Mouse (Mus musculus): ENCODE measurements around the gene Ccdc74a. TPM values are rescaled to one million over a fixed set of nuclear protein-coding genes. Genes with fewer than 3 reads are reported as not detected.

Gene Ccdc74a
- polyA plus RNA-seq, 1 experiment, result not detected

GRCm38 (mm10) chr16:17649925-17650605 lies 3.8 kb downstream of the Ccdc74a start:
- TF ChIP-seq POLR2A (IDR thresholded peaks at IDR 0.05; ENCODE audit: insufficient read depth, low read depth, low read length), result no peak
- TF ChIP-seq CTCF (IDR thresholded peaks at IDR 0.05; ENCODE audit: insufficient read depth, low read depth, low read length), result no peak
- Histone ChIP-seq H3K4me3 (ENCODE audit: insufficient read depth, low read depth, low read length) (no peak overlapping the region), H3K27ac (ENCODE audit: insufficient read depth, low read depth, low read length) (no peak overlapping the region), H3K4me1 (ENCODE audit: control insufficient read depth, insufficient read depth, low read length) (peaks cover 15% of the 10 kb centered on the region)
- 65% methylated on average over 16 of the region's 16 CpGs for WGBS

- Histone ChIP-seq H3K4me1 (ENCODE audit: control insufficient read depth, insufficient read depth, low read length) (peaks cover 15% of the 10 kb centered on the region), H3K4me3 (ENCODE audit: insufficient read depth, low read depth, low read length) (no peak overlapping the region), H3K27ac (ENCODE audit: insufficient read depth, low read depth, low read length) (no peak overlapping the region)
- WGBS, result 68% methylated on average over 1 of the region's 1 CpGs
- TF ChIP-seq POLR2A (IDR thresholded peaks at IDR 0.05; ENCODE audit: insufficient read depth, low read depth, low read length), result no peak
- no peak for TF ChIP-seq CTCF (IDR thresholded peaks at IDR 0.05; ENCODE audit: insufficient read depth, low read depth, low read length)
These were observed 4.4 kb downstream of the Ccdc74a start for GRCm38 (mm10) chr16:17650711-17651110.

GRCm38 (mm10) chr16:17652607-17653006 lies 6.3 kb downstream of the Ccdc74a start:
- Histone ChIP-seq H3K27ac (ENCODE audit: insufficient read depth, low read depth, low read length) (no peak overlapping the region), H3K4me1 (ENCODE audit: control insufficient read depth, insufficient read depth, low read length) (peaks cover 4% of the 10 kb centered on the region), H3K4me3 (ENCODE audit: insufficient read depth, low read depth, low read length) (no peak overlapping the region)
- TF ChIP-seq POLR2A (IDR thresholded peaks at IDR 0.05; ENCODE audit: insufficient read depth, low read depth, low read length) (no peak), CTCF (IDR thresholded peaks at IDR 0.05; ENCODE audit: insufficient read depth, low read depth, low read length) (no peak)
- WGBS, result 83% methylated on average over 4 of the region's 4 CpGs

GRCm38 (mm10) chr16:17653601-17654000 lies 7.3 kb downstream of the Ccdc74a start:
- Histone ChIP-seq H3K4me3 (ENCODE audit: insufficient read depth, low read depth, low read length) (no peak overlapping the region), H3K27ac (ENCODE audit: insufficient read depth, low read depth, low read length) (no peak overlapping the region), H3K4me1 (ENCODE audit: control insufficient read depth, insufficient read depth, low read length) (no peaks in the 10 kb centered on the region)
- 88% methylated on average over 5 of the region's 5 CpGs for WGBS
- TF ChIP-seq POLR2A (IDR thresholded peaks at IDR 0.05; ENCODE audit: insufficient read depth, low read depth, low read length) (no peak), CTCF (IDR thresholded peaks at IDR 0.05; ENCODE audit: insufficient read depth, low read depth, low read length) (no peak)

GRCm38 (mm10) chr16:17654188-17654795 lies 8.0 kb downstream of the Ccdc74a start:
- H3K4me3 ChIP-seq (ENCODE audit: insufficient read depth, low read depth, low read length), result no peak overlapping the region
- H3K27ac ChIP-seq (ENCODE audit: insufficient read depth, low read depth, low read length), result no peak overlapping the region
- H3K4me1 ChIP-seq (ENCODE audit: control insufficient read depth, insufficient read depth, low read length), result no peaks in the 10 kb centered on the region
- 91% methylated on average over 4 of the region's 4 CpGs for WGBS
- no peak for TF ChIP-seq POLR2A (IDR thresholded peaks at IDR 0.05; ENCODE audit: insufficient read depth, low read depth, low read length)
- no peak for TF ChIP-seq CTCF (IDR thresholded peaks at IDR 0.05; ENCODE audit: insufficient read depth, low read depth, low read length)

- Histone ChIP-seq H3K4me1 (ENCODE audit: control insufficient read depth, insufficient read depth, low read length) (no peaks in the 10 kb centered on the region), H3K4me3 (ENCODE audit: insufficient read depth, low read depth, low read length) (no peak overlapping the region), H3K27ac (ENCODE audit: insufficient read depth, low read depth, low read length) (no peak overlapping the region)
- WGBS, result 85% methylated on average over 5 of the region's 5 CpGs
- TF ChIP-seq CTCF (IDR thresholded peaks at IDR 0.05; ENCODE audit: insufficient read depth, low read depth, low read length) (no peak), POLR2A (IDR thresholded peaks at IDR 0.05; ENCODE audit: insufficient read depth, low read depth, low read length) (no peak)
These were observed 10.1 kb downstream of the Ccdc74a start for GRCm38 (mm10) chr16:17656212-17656871.

GRCm38 (mm10) chr16:17665568-17665967 lies 19.3 kb downstream of the Ccdc74a start:
- TF ChIP-seq CTCF (IDR thresholded peaks at IDR 0.05; ENCODE audit: insufficient read depth, low read depth, low read length) (no peak), POLR2A (IDR thresholded peaks at IDR 0.05; ENCODE audit: insufficient read depth, low read depth, low read length) (no peak)
- no peak overlapping the region for H3K27ac ChIP-seq (ENCODE audit: insufficient read depth, low read depth, low read length)
- H3K4me3 ChIP-seq (ENCODE audit: insufficient read depth, low read depth, low read length), result no peak overlapping the region
- no peaks in the 10 kb centered on the region; the same call in 1 of the 2 replicates for H3K4me1 ChIP-seq (ENCODE audit: control insufficient read depth, insufficient read depth, low read length)

- no peak overlapping the region for H3K4me3 ChIP-seq (ENCODE audit: insufficient read depth, low read depth, low read length)
- TF ChIP-seq CTCF (IDR thresholded peaks at IDR 0.05; ENCODE audit: insufficient read depth, low read depth, low read length) (no peak), POLR2A (IDR thresholded peaks at IDR 0.05; ENCODE audit: insufficient read depth, low read depth, low read length) (no peak)
- H3K4me1 ChIP-seq (ENCODE audit: control insufficient read depth, insufficient read depth, low read length), result no peaks in the 10 kb centered on the region; the same call in 1 of the 2 replicates
- H3K27ac ChIP-seq (ENCODE audit: insufficient read depth, low read depth, low read length), result no peak overlapping the region
These were observed 23.6 kb downstream of the Ccdc74a start for GRCm38 (mm10) chr16:17669886-17670285.

- TF ChIP-seq POLR2A (IDR thresholded peaks at IDR 0.05; ENCODE audit: insufficient read depth, low read depth, low read length) (no peak), CTCF (IDR thresholded peaks at IDR 0.05; ENCODE audit: insufficient read depth, low read depth, low read length) (no peak)
- Histone ChIP-seq H3K4me3 (ENCODE audit: insufficient read depth, low read depth, low read length) (no peak overlapping the region), H3K4me1 (ENCODE audit: control insufficient read depth, insufficient read depth, low read length) (no peaks in the 10 kb centered on the region), H3K27ac (ENCODE audit: insufficient read depth, low read depth, low read length) (no peak overlapping the region)
- WGBS, result 49% methylated on average over 3 of the region's 3 CpGs
These were observed 48.6 kb downstream of the Ccdc74a start for GRCm38 (mm10) chr16:17694860-17695259.

Other genes starting within 250 kb of the Ccdc74a start
- not detected in 2 replicates for gene Snap29, start 240.5 kb upstream of the Ccdc74a start, polyA plus RNA-seq (2012; ENCODE audit: insufficient read depth, insufficient read length, low replicate concordance, missing spikeins)
- gene Pi4ka, start 240.2 kb upstream of the Ccdc74a start, polyA plus RNA-seq (2012; ENCODE audit: insufficient read depth, insufficient read length, low replicate concordance, missing spikeins), result 511 TPM in 1 of 2 replicates, not detected in the other
- not detected in 2 replicates for gene Crkl, start 194.5 kb upstream of the Ccdc74a start, polyA plus RNA-seq (2012; ENCODE audit: insufficient read depth, insufficient read length, low replicate concordance, missing spikeins)
- not detected in 2 replicates for gene Aifm3, start 156.9 kb upstream of the Ccdc74a start, polyA plus RNA-seq (2012; ENCODE audit: insufficient read depth, insufficient read length, low replicate concordance, missing spikeins)
- not detected in 2 replicates for gene Lztr1, start 137.8 kb upstream of the Ccdc74a start, polyA plus RNA-seq (2012; ENCODE audit: insufficient read depth, insufficient read length, low replicate concordance, missing spikeins)
- gene Thap7, start 115.3 kb upstream of the Ccdc74a start, polyA plus RNA-seq (2012; ENCODE audit: insufficient read depth, insufficient read length, low replicate concordance, missing spikeins), result not detected in 2 replicates
- not detected in 2 replicates for gene Lrrc74b, start 85.2 kb upstream of the Ccdc74a start, polyA plus RNA-seq (2012; ENCODE audit: insufficient read depth, insufficient read length, low replicate concordance, missing spikeins)
- not detected in 2 replicates for gene P2rx6, start 84.6 kb upstream of the Ccdc74a start, polyA plus RNA-seq (2012; ENCODE audit: insufficient read depth, insufficient read length, low replicate concordance, missing spikeins)
- not detected in 2 replicates for gene Slc7a4, start 63.3 kb upstream of the Ccdc74a start, polyA plus RNA-seq (2012; ENCODE audit: insufficient read depth, insufficient read length, low replicate concordance, missing spikeins)
- not detected in 2 replicates for gene Smpd4, start 27.1 kb upstream of the Ccdc74a start, polyA plus RNA-seq (2012; ENCODE audit: insufficient read depth, insufficient read length, low replicate concordance, missing spikeins)
- not detected in 2 replicates for gene Med15, start 86.4 kb downstream of the Ccdc74a start, polyA plus RNA-seq (2012; ENCODE audit: insufficient read depth, insufficient read length, low replicate concordance, missing spikeins)
- gene Klhl22, start 113.1 kb downstream of the Ccdc74a start, polyA plus RNA-seq (2012; ENCODE audit: insufficient read depth, insufficient read length, low replicate concordance, missing spikeins), result not detected in 2 replicates
- not detected in 2 replicates for gene Scarf2, start 150.8 kb downstream of the Ccdc74a start, polyA plus RNA-seq (2012; ENCODE audit: insufficient read depth, insufficient read length, low replicate concordance, missing spikeins)
- not detected in 2 replicates for gene B830017H08Rik, start 186.7 kb downstream of the Ccdc74a start, polyA plus RNA-seq (2012; ENCODE audit: insufficient read depth, insufficient read length, low replicate concordance, missing spikeins)
- gene Car15, start 191.9 kb downstream of the Ccdc74a start, polyA plus RNA-seq (2012; ENCODE audit: insufficient read depth, insufficient read length, low replicate concordance, missing spikeins), result not detected in 2 replicates
- gene Gm20518, start 245.2 kb downstream of the Ccdc74a start, polyA plus RNA-seq (2012; ENCODE audit: insufficient read depth, insufficient read length, low replicate concordance, missing spikeins), result not detected in 2 replicates
- gene Tssk1, start 247.8 kb downstream of the Ccdc74a start, polyA plus RNA-seq (2012; ENCODE audit: insufficient read depth, insufficient read length, low replicate concordance, missing spikeins), result not detected in 2 replicates